Mouse (Mus musculus): Measurements from ENCODE around the gene Stra8. TPM values are rescaled to one million over a fixed set of nuclear protein-coding genes. Genes with fewer than 3 reads are reported as not detected.

Gene Stra8
- total RNA-seq, 1 experiment, result 23.8 TPM

- H3K4me1 ChIP-seq (ENCODE audit: control insufficient read depth in 2 of 2, insufficient read depth in 2 of 2, low read length in 2 of 2, poor library complexity in 1 of 2), result peaks cover 2 to 14% of the 10 kb centered on the region in 2 experiments; a peak in 2 of 4 replicates
- no peak overlapping the region for H3K27ac ChIP-seq (ENCODE audit: insufficient read depth, low read depth, low read length, poor library complexity, severe bottlenecking)
- in situ Hi-C loops (cut with MboI; ENCODE audit: low sequenced_read_pairs in 2 of 2, unreplicated experiment in 2 of 2), result no loop called here
Measured at GRCm38 (mm10) chr6:34938929-34939325, 19.0 kb downstream of the Stra8 start.

DNA sequence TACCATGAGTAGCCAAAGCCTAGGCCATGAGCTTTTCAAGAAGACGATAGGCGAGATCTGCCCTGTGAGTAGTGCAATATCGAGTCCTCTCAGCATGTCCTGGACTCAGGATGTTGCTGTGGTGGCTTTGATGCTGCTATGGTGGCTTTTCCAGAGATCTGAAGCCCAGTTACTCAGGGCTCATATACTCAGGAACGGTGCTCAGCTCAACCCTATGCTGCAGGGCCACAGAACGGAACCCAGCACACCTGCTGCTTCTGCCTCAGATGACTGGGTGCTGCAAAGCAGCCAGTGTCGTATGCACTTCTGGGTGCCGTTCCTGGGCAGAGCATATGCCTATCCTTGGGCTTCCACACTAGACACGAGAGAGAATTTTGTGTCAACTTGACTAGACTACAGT lies 19.5 kb downstream of the Stra8 start:
- Histone ChIP-seq H3K9ac (ENCODE audit: insufficient read depth, low read depth, low read length, poor library complexity, severe bottlenecking) (no peak overlapping the region), H3K9me3 (ENCODE audit: control insufficient read depth, insufficient read depth, low read depth, low read length) (no peaks in the 10 kb centered on the region), H3K36me3 (ENCODE audit: control insufficient read depth, insufficient read depth, low read length, poor library complexity, severe bottlenecking) (no peaks in the 10 kb centered on the region), H3K4me3 (ENCODE audit: insufficient read depth in 1 of 2, low read depth in 1 of 2, low read length in 2 of 2, poor library complexity in 1 of 2, severe bottlenecking in 1 of 2) (no peak overlapping the region), H3K4me1 (ENCODE audit: control insufficient read depth in 2 of 2, insufficient read depth in 2 of 2, low read length in 2 of 2, poor library complexity in 1 of 2) (peaks cover 2 to 17% of the 10 kb centered on the region in 2 experiments; a peak in 2 of 4 replicates), H3K27ac (ENCODE audit: insufficient read depth, low read depth, low read length, poor library complexity, severe bottlenecking) (no peak overlapping the region)
- in situ Hi-C loops (cut with MboI; ENCODE audit: low sequenced_read_pairs in 2 of 2, unreplicated experiment in 2 of 2), result no loop called here
- TF ChIP-seq ZC3H11A (IDR thresholded peaks at IDR 0.05; ENCODE audit: borderline replicate concordance, low read depth, low read length) (no peak), CHD2 (IDR thresholded peaks at IDR 0.05; ENCODE audit: low read depth, low read length) (no peak), ZNF384 (IDR thresholded peaks at IDR 0.05; ENCODE audit: low read depth, low read length) (no peak), MAFK (IDR thresholded peaks at IDR 0.05; ENCODE audit: insufficient read depth, low read depth, low read length) (no peak), HCFC1 (IDR thresholded peaks at IDR 0.05; ENCODE audit: borderline replicate concordance, insufficient read depth, low read length) (no peak)
- no peak for DNase-seq (ENCODE audit: low read depth, low spot score)

More at GRCm38 (mm10) chr6:34938929-34939325, 19.0 kb downstream of the Stra8 start:
- H3K4me3 ChIP-seq (ENCODE audit: insufficient read depth in 1 of 2, low read depth in 1 of 2, low read length in 2 of 2, poor library complexity in 1 of 2, severe bottlenecking in 1 of 2), result no peak overlapping the region
- DNase-seq (ENCODE audit: low read depth, low spot score), result no peak
- H3K36me3 ChIP-seq (ENCODE audit: control insufficient read depth, insufficient read depth, low read length, poor library complexity, severe bottlenecking), result no peaks in the 10 kb centered on the region; the same call in 1 of the 2 replicates
- no peaks in the 10 kb centered on the region for H3K9me3 ChIP-seq (ENCODE audit: control insufficient read depth, insufficient read depth, low read depth, low read length)
- no peak for TF ChIP-seq CHD2 (IDR thresholded peaks at IDR 0.05; ENCODE audit: low read depth, low read length)
- no peak for TF ChIP-seq ZC3H11A (IDR thresholded peaks at IDR 0.05; ENCODE audit: borderline replicate concordance, low read depth, low read length)
- TF ChIP-seq ZNF384 (IDR thresholded peaks at IDR 0.05; ENCODE audit: low read depth, low read length), result no peak
- TF ChIP-seq MAFK (IDR thresholded peaks at IDR 0.05; ENCODE audit: insufficient read depth, low read depth, low read length), result no peak
- TF ChIP-seq HCFC1 (IDR thresholded peaks at IDR 0.05; ENCODE audit: borderline replicate concordance, insufficient read depth, low read length), result no peak
- H3K9ac ChIP-seq (ENCODE audit: insufficient read depth, low read depth, low read length, poor library complexity, severe bottlenecking), result no peak overlapping the region

- H3K4me1 ChIP-seq (ENCODE audit: control insufficient read depth in 2 of 2, insufficient read depth in 2 of 2, low read length in 2 of 2, poor library complexity in 1 of 2), result peaks cover 2 to 17% of the 10 kb centered on the region in 2 experiments; a peak in 2 of 4 replicates
- no peak for DNase-seq (ENCODE audit: low read depth, low spot score)
- H3K4me3 ChIP-seq (ENCODE audit: insufficient read depth in 1 of 2, low read depth in 1 of 2, low read length in 2 of 2, poor library complexity in 1 of 2, severe bottlenecking in 1 of 2), result no peak overlapping the region
- TF ChIP-seq MAFK (IDR thresholded peaks at IDR 0.05; ENCODE audit: insufficient read depth, low read depth, low read length) (no peak), HCFC1 (IDR thresholded peaks at IDR 0.05; ENCODE audit: borderline replicate concordance, insufficient read depth, low read length) (no peak), ZC3H11A (IDR thresholded peaks at IDR 0.05; ENCODE audit: borderline replicate concordance, low read depth, low read length) (no peak), CHD2 (IDR thresholded peaks at IDR 0.05; ENCODE audit: low read depth, low read length) (no peak), ZNF384 (IDR thresholded peaks at IDR 0.05; ENCODE audit: low read depth, low read length) (no peak)
- no peaks in the 10 kb centered on the region for H3K36me3 ChIP-seq (ENCODE audit: control insufficient read depth, insufficient read depth, low read length, poor library complexity, severe bottlenecking)
- H3K27ac ChIP-seq (ENCODE audit: insufficient read depth, low read depth, low read length, poor library complexity, severe bottlenecking), result no peak overlapping the region
- H3K9ac ChIP-seq (ENCODE audit: insufficient read depth, low read depth, low read length, poor library complexity, severe bottlenecking), result no peak overlapping the region
- in situ Hi-C loops (cut with MboI; ENCODE audit: low sequenced_read_pairs in 2 of 2, unreplicated experiment in 2 of 2), result no loop called here
- H3K9me3 ChIP-seq (ENCODE audit: control insufficient read depth, insufficient read depth, low read depth, low read length), result no peaks in the 10 kb centered on the region
Measured at GRCm38 (mm10) chr6:34941496-34941895, 21.5 kb downstream of the Stra8 start.

GRCm38 (mm10) chr6:34942446-34942845 lies 22.5 kb downstream of the Stra8 start:
- H3K27ac ChIP-seq (ENCODE audit: insufficient read depth, low read depth, low read length, poor library complexity, severe bottlenecking), result no peak overlapping the region
- no peaks in the 10 kb centered on the region for H3K36me3 ChIP-seq (ENCODE audit: control insufficient read depth, insufficient read depth, low read length, poor library complexity, severe bottlenecking)
- DNase-seq (ENCODE audit: low read depth, low spot score), result no peak
- peaks cover 2 to 17% of the 10 kb centered on the region in 2 experiments; a peak in 2 of 4 replicates for H3K4me1 ChIP-seq (ENCODE audit: control insufficient read depth in 2 of 2, insufficient read depth in 2 of 2, low read length in 2 of 2, poor library complexity in 1 of 2)
- no peak overlapping the region for H3K9ac ChIP-seq (ENCODE audit: insufficient read depth, low read depth, low read length, poor library complexity, severe bottlenecking)
- no peaks in the 10 kb centered on the region for H3K9me3 ChIP-seq (ENCODE audit: control insufficient read depth, insufficient read depth, low read depth, low read length)
- H3K4me3 ChIP-seq (ENCODE audit: insufficient read depth in 1 of 2, low read depth in 1 of 2, low read length in 2 of 2, poor library complexity in 1 of 2, severe bottlenecking in 1 of 2), result no peak overlapping the region
- TF ChIP-seq ZNF384 (IDR thresholded peaks at IDR 0.05; ENCODE audit: low read depth, low read length), result no peak
- TF ChIP-seq CHD2 (IDR thresholded peaks at IDR 0.05; ENCODE audit: low read depth, low read length), result no peak
- TF ChIP-seq ZC3H11A (IDR thresholded peaks at IDR 0.05; ENCODE audit: borderline replicate concordance, low read depth, low read length), result no peak
- in situ Hi-C loops (cut with MboI; ENCODE audit: low sequenced_read_pairs in 2 of 2, unreplicated experiment in 2 of 2), result no loop called here

DNA sequence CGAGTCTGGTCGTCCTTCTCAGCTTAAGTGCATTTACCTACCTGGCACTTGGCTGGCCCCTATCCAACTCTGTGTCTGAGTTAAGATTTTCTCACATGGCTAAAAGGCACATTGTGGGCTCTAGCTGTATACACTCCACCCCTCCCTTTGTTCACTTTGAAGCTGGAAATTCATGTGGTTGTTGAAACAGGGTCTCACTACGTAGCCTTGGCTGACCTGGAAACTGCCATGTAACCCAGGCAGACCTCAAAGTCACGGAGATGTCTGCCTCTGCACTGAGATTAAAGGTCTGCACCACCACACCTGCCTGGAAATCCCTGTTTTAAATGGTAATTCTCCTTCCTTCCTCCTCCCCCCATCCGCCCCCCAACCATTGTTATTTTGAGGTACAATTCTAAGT lies 23.5 kb downstream of the Stra8 start:
- no peak overlapping the region for H3K9ac ChIP-seq (ENCODE audit: insufficient read depth, low read depth, low read length, poor library complexity, severe bottlenecking)
- no peak overlapping the region for H3K4me3 ChIP-seq (ENCODE audit: insufficient read depth in 1 of 2, low read depth in 1 of 2, low read length in 2 of 2, poor library complexity in 1 of 2, severe bottlenecking in 1 of 2)
- DNase-seq (ENCODE audit: low read depth, low spot score), result no peak
- no peak overlapping the region for H3K27ac ChIP-seq (ENCODE audit: insufficient read depth, low read depth, low read length, poor library complexity, severe bottlenecking)
- in situ Hi-C loops (cut with MboI; ENCODE audit: low sequenced_read_pairs in 2 of 2, unreplicated experiment in 2 of 2), result no loop called here
- H3K36me3 ChIP-seq (ENCODE audit: control insufficient read depth, insufficient read depth, low read length, poor library complexity, severe bottlenecking), result no peaks in the 10 kb centered on the region
- TF ChIP-seq HCFC1 (IDR thresholded peaks at IDR 0.05; ENCODE audit: borderline replicate concordance, insufficient read depth, low read length), result no peak
- no peak for TF ChIP-seq MAFK (IDR thresholded peaks at IDR 0.05; ENCODE audit: insufficient read depth, low read depth, low read length)
- TF ChIP-seq ZNF384 (IDR thresholded peaks at IDR 0.05; ENCODE audit: low read depth, low read length), result no peak
- TF ChIP-seq CHD2 (IDR thresholded peaks at IDR 0.05; ENCODE audit: low read depth, low read length), result no peak
- TF ChIP-seq ZC3H11A (IDR thresholded peaks at IDR 0.05; ENCODE audit: borderline replicate concordance, low read depth, low read length), result no peak
- H3K4me1 ChIP-seq (ENCODE audit: control insufficient read depth in 2 of 2, insufficient read depth in 2 of 2, low read length in 2 of 2, poor library complexity in 1 of 2), result peaks cover 2 to 14% of the 10 kb centered on the region in 2 experiments; a peak in 2 of 4 replicates
- no peaks in the 10 kb centered on the region for H3K9me3 ChIP-seq (ENCODE audit: control insufficient read depth, insufficient read depth, low read depth, low read length)

Measured in ES-E14 (cell line).